Mouse (Mus musculus): ENCODE data around the gene Tent4b.

DNA sequence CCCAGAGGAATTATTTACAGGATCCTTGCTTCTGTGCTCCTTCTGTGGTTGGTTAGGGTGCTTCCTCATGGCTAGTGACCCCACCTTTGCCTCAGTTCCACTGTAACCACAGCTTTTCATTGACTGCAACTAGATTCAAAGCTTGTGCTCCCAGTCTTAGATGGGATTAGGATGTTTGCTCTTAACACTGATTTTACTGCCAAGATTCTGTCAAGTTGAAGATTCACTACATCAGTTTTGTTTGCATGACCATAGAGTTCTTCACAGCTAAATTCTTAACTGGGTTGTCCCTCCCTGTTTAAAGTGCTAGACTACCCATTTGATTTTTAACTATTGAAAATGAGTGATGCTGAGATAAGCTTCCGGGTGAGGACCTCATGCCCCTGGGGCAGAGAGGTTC is 29.3 kb downstream of the Tent4b start:
- no peak for TF ChIP-seq EP300 (IDR thresholded peaks at IDR 0.05)
- TF ChIP-seq CTCF (IDR thresholded peaks at IDR 0.05) = no peak
